Mouse (Mus musculus) kidney, adult 2 months (tissue): ENCODE results near the gene Cfp. TPM values are rescaled to one million over a fixed set of nuclear protein-coding genes. Genes with fewer than 3 reads are reported as not detected.

Experiments used
- DNase-seq: peaks from one replicate; pipeline ENCODE4 v3.0.0; 2021
- H3K27ac ChIP-seq: fragments of 200-500 bp; 2 replicates; pipeline ENCODE4 v1.5.1; 2012; ENCODE audit warnings: low read depth, low read length, control low read depth, inconsistent platforms; ENCODE audit not compliant: insufficient read depth
- H3K27me3 ChIP-seq: fragments of 200-500 bp; replicated peaks from 2 replicates; pipeline ENCODE4 v1.6.1; 2012; ENCODE audit warnings: mild to moderate bottlenecking, moderate library complexity, low read length, inconsistent platforms; ENCODE audit not compliant: control insufficient read depth, insufficient read depth
- H3K36me3 ChIP-seq: fragments of 200-500 bp; 2 replicates; pipeline ENCODE4 v1.6.1; 2012; ENCODE audit warnings: mild to moderate bottlenecking, moderate library complexity, low read length, inconsistent platforms; ENCODE audit not compliant: control insufficient read depth, insufficient read depth
- H3K4me1 ChIP-seq: fragments of 200-500 bp; 2 replicates; pipeline ENCODE4 v1.6.1; 2011; ENCODE audit warnings: low read length; ENCODE audit not compliant: control insufficient read depth, insufficient read depth
- H3K4me3 ChIP-seq: fragments of 200-500 bp; 2 replicates; pipeline ENCODE4 v1.5.1; 2011; ENCODE audit warnings: mild to moderate bottlenecking, low read depth, low read length, control low read depth; ENCODE audit not compliant: insufficient read depth
- CTCF ChIP-seq: fragments of 200-500 bp; conservative IDR thresholded peaks from 2 replicates; pipeline ENCODE4 v1.5.1; 2011; ENCODE audit warnings: low read depth, mild to moderate bottlenecking, control low read depth, low read length, moderate library complexity, mixed read lengths; ENCODE audit not compliant: insufficient read depth, insufficient read length
- POLR2A ChIP-seq: fragments of 200-500 bp; IDR thresholded peaks from one replicate; pipeline ENCODE4 v1.6.1; 2011; ENCODE audit warnings: low read depth, low read length, control low read depth
- WGBS: fragments of 180-500 bp; shearing (Covaris S2); methylation state at CpG from one replicate; pipeline ENCODE4 v1.1.7; 2018; 5-methylcytosine and 5-hydroxymethylcytosine counted together
- polyA plus RNA-seq: library from polyadenylated mRNA; depleted of rRNA; stranded (reverse); fragments of >200 nt; gene quantifications from 2 replicates; pipeline ENCODE4 v1.2.3, GENCODE M21; 2012

Cfp gene
- polyA plus RNA-seq, 1 experiment: 11.0 TPM

- no peak overlapping the region for H3K4me3 ChIP-seq
- DNase-seq: no peak
- no peaks in the 10 kb centered on the region; the same call in 1 of the 2 replicates for H3K4me1 ChIP-seq
- no peaks in the 10 kb centered on the region for H3K36me3 ChIP-seq
- H3K27me3 ChIP-seq: no peaks in the 10 kb centered on the region
- TF ChIP-seq CTCF: no peak
- TF ChIP-seq POLR2A: no peak
- H3K27ac ChIP-seq: no peak overlapping the region
Observed at GRCm38 (mm10) chrX:20924976-20925375, 6.4 kb downstream of the Cfp start.

- TF ChIP-seq POLR2A (no peak), CTCF (no peak)
- Histone ChIP-seq H3K27ac (no peak overlapping the region), H3K36me3 (no peaks in the 10 kb centered on the region), H3K4me3 (no peak overlapping the region), H3K27me3 (no peaks in the 10 kb centered on the region), H3K4me1 (no peaks in the 10 kb centered on the region; the same call in 1 of the 2 replicates)
- 80% methylated on average over 1 of the region's 1 CpGs for WGBS
- no peak for DNase-seq
Observed at GRCm38 (mm10) chrX:20923506-20923905, 7.8 kb downstream of the Cfp start.

GRCm38 (mm10) chrX:20921366-20921765 lies 10.0 kb downstream of the Cfp start:
- Histone ChIP-seq H3K27me3 (no peaks in the 10 kb centered on the region), H3K36me3 (no peaks in the 10 kb centered on the region), H3K4me1 (no peaks in the 10 kb centered on the region; the same call in 1 of the 2 replicates), H3K4me3 (no peak overlapping the region), H3K27ac (no peak overlapping the region)
- WGBS: 17% methylated on average over 5 of the region's 5 CpGs
- no peak for DNase-seq
- TF ChIP-seq POLR2A (no peak), CTCF (no peak)

GRCm38 (mm10) chrX:20920844-20921364 lies 10.5 kb downstream of the Cfp start, which contains the start of gene Syn1:
Syn1 (minus strand) TSS chrX:20921004.
- Histone ChIP-seq H3K27me3 (no peaks in the 10 kb centered on the region), H3K4me3 (peak within 1 kb of the TSS; percentile 53), H3K36me3 (no peaks in the 10 kb centered on the region), H3K27ac (no peak within 1 kb of the TSS), H3K4me1 (no peaks in the 10 kb centered on the region; the same call in 1 of the 2 replicates)
- 0% methylated on average over 17 of the region's 44 CpGs for WGBS
- TF ChIP-seq POLR2A (no peak), CTCF (no peak)
- peak; percentile 80 for DNase-seq

GRCm38 (mm10) chrX:20920249-20920843 lies 11.0 kb downstream of the Cfp start:
- no peak for DNase-seq
- Histone ChIP-seq H3K27me3 (no peaks in the 10 kb centered on the region), H3K36me3 (no peaks in the 10 kb centered on the region), H3K4me1 (no peaks in the 10 kb centered on the region; the same call in 1 of the 2 replicates), H3K27ac (no peak overlapping the region), H3K4me3 (peak overlapping the region; percentile 53)
- 2% methylated on average over 33 of the region's 49 CpGs for WGBS
- TF ChIP-seq CTCF (no peak), POLR2A (no peak)

- TF ChIP-seq CTCF: no peak
- no peak for TF ChIP-seq POLR2A
- no peak overlapping the region for H3K27ac ChIP-seq
- H3K4me3 ChIP-seq: no peak overlapping the region
- no peaks in the 10 kb centered on the region for H3K4me1 ChIP-seq
- no peak for DNase-seq
- H3K27me3 ChIP-seq: no peaks in the 10 kb centered on the region
- no peaks in the 10 kb centered on the region for H3K36me3 ChIP-seq
Observed at GRCm38 (mm10) chrX:20915075-20915474, 16.3 kb downstream of the Cfp start.

GRCm38 (mm10) chrX:20913726-20914125 lies 17.6 kb downstream of the Cfp start:
- H3K27me3 ChIP-seq: no peaks in the 10 kb centered on the region
- no peak for DNase-seq
- WGBS: 86% methylated on average over 6 of the region's 6 CpGs
- no peak overlapping the region for H3K27ac ChIP-seq
- H3K4me1 ChIP-seq: no peaks in the 10 kb centered on the region
- TF ChIP-seq POLR2A (no peak), CTCF (no peak)
- no peak overlapping the region for H3K4me3 ChIP-seq
- no peaks in the 10 kb centered on the region for H3K36me3 ChIP-seq
